Mouse (Mus musculus): ENCODE measurements around the gene Cxcl9.

- TF ChIP-seq CTCF (IDR thresholded peaks at IDR 0.05; ENCODE audit: low read depth, low read length) (no peak), TAL1 (conservative IDR thresholded peaks at IDR 0.05; ENCODE audit: low read depth, low read length) (no peak), GATA1 (IDR thresholded peaks at IDR 0.05; ENCODE audit: borderline replicate concordance, low read length) (no peak)
Measured at GRCm38 (mm10) chr5:92277437-92278394, 50.2 kb downstream of the Cxcl9 start, which contains the start of gene Naaa.
